Mouse (Mus musculus): ENCODE results near the gene Slc4a11. TPM values are rescaled to one million over a fixed set of nuclear protein-coding genes. Genes with fewer than 3 reads are reported as not detected.

The Slc4a11 gene
- polyA plus RNA-seq (2016; fragmentation: Nextera tagmentation; extraction: Ambion mirVana): 0.12 and 0.13 TPM in 2 replicates

GRCm38 (mm10) chr2:130697153-130697810 lies at the start of gene Slc4a11:
TSS of gene Slc4a11 (minus strand) at chr2:130697519.
- under 1% methylated on average over 64 of the region's 65 CpGs for WGBS
- H3K36me3 ChIP-seq: no peaks in the 10 kb centered on the region
- no peaks in the 10 kb centered on the region for H3K9me3 ChIP-seq (replicated peaks)
- peaks cover 16% of the 10 kb centered on the region for H3K4me1 ChIP-seq (replicated peaks)
- H3K4me3 ChIP-seq: peak within 1 kb of the TSS; percentile 63
- H3K27ac ChIP-seq (ENCODE audit: poor library complexity, severe bottlenecking): no peak within 1 kb of the TSS
- H3K27me3 ChIP-seq (replicated peaks): peaks cover 70% of the 10 kb centered on the region
- H3K9ac ChIP-seq: peak within 1 kb of the TSS; percentile 61
- peak; percentile 64 for ATAC-seq (ENCODE audit: insufficient number of reproducible peaks, low FRiP score)
- H3K4me2 ChIP-seq: peak within 1 kb of the TSS; percentile 99

- Histone ChIP-seq H3K4me3 (no peak overlapping the region), H3K27ac (ENCODE audit: poor library complexity, severe bottlenecking) (no peak overlapping the region), H3K9ac (no peak overlapping the region), H3K36me3 (peaks cover 98% of the 10 kb centered on the region), H3K9me3 (replicated peaks) (peaks cover 8% of the 10 kb centered on the region; the same call in 1 of the 2 replicates), H3K4me2 (no peak overlapping the region), H3K27me3 (replicated peaks) (no peaks in the 10 kb centered on the region), H3K4me1 (replicated peaks) (no peaks in the 10 kb centered on the region)
- ATAC-seq (ENCODE audit: insufficient number of reproducible peaks, low FRiP score): no peak
- 88% methylated on average over 1 of the region's 1 CpGs for WGBS
Measured at GRCm38 (mm10) chr2:130743576-130743975, 46.3 kb upstream of the Slc4a11 start.

DNA sequence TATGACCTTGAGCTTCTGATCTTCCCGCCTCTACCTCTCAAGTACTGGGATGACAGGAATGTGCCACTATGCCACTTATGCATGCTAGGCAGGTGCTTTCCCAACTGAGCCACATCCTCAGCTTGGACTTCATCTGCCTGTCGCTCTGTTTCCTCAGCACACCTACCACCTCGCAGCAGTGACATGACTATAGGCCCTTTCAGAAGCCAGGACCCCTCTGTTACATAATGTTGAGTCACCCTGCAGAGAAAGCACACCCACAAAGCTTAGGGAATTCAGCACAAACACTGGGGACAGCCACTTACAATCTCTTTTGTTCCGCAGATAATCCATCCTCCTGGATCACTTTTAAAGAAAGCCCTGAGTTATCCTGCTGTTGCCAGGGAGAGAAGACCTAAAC lies 42.8 kb upstream of the Slc4a11 start:
- H3K9ac ChIP-seq: no peak overlapping the region
- no peak overlapping the region for H3K4me3 ChIP-seq
- 58% methylated on average over 4 of the region's 4 CpGs for WGBS
- H3K27ac ChIP-seq (ENCODE audit: poor library complexity, severe bottlenecking): no peak overlapping the region
- no peaks in the 10 kb centered on the region for H3K4me1 ChIP-seq (replicated peaks)
- H3K4me2 ChIP-seq: no peak overlapping the region
- ATAC-seq (ENCODE audit: insufficient number of reproducible peaks, low FRiP score): no peak
- H3K36me3 ChIP-seq: peaks cover 97% of the 10 kb centered on the region
- H3K27me3 ChIP-seq (replicated peaks): no peaks in the 10 kb centered on the region
- H3K9me3 ChIP-seq (replicated peaks): peaks cover 4% of the 10 kb centered on the region; the same call in 1 of the 2 replicates

DNA sequence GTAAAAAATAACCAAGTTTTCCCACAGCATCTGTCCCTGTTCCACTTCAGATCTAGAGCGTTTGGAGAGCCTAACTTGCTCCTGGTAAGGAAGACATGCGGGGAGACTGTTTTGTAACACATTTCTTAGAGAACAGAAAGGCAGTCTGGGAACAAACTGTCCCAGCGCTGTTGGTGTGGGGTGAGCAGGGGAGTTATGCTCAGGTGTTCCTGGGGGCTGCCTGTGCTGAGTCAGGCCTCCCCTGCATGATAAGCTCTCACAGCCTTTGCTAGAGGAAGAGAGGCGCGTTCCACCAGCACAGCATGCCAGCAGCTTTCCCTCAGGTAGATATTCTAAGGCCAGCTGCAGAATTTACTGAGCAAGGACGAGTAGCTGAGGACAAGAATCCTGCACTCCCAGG lies 40.7 kb upstream of the Slc4a11 start:
- 76% methylated on average over 6 of the region's 6 CpGs for WGBS
- Histone ChIP-seq H3K4me3 (no peak overlapping the region), H3K4me1 (replicated peaks) (no peaks in the 10 kb centered on the region), H3K27ac (ENCODE audit: poor library complexity, severe bottlenecking) (no peak overlapping the region), H3K9me3 (replicated peaks) (no peaks in the 10 kb centered on the region), H3K4me2 (no peak overlapping the region), H3K9ac (no peak overlapping the region), H3K27me3 (replicated peaks) (no peaks in the 10 kb centered on the region), H3K36me3 (peaks cover 96% of the 10 kb centered on the region)
- no peak for ATAC-seq (ENCODE audit: insufficient number of reproducible peaks, low FRiP score)

DNA sequence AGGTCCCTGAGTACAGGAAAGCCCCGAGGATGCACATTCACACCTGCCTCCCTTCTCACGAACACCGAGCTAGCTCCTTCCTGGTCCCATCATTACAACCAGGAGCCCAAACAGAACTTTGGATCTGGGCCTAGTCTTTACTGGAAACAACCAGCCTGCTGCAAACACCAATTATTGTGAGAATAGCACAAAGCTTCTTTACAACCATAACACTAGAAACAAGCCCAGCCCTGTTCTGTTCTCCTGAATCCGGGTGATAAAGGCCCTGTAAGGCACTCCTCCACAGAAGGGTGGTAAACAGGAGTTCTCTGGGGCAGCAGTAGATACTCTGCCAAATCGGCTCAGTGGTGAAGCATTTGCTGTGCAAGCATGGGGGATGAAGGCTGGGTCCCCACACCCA lies 38.0 kb upstream of the Slc4a11 start:
- Histone ChIP-seq H3K9ac (no peak overlapping the region), H3K4me3 (no peak overlapping the region), H3K4me2 (no peak overlapping the region), H3K9me3 (replicated peaks) (no peaks in the 10 kb centered on the region), H3K27me3 (replicated peaks) (no peaks in the 10 kb centered on the region), H3K36me3 (peaks cover 96% of the 10 kb centered on the region), H3K4me1 (replicated peaks) (no peaks in the 10 kb centered on the region), H3K27ac (ENCODE audit: poor library complexity, severe bottlenecking) (no peak overlapping the region)
- 81% methylated on average over 5 of the region's 5 CpGs for WGBS
- no peak for ATAC-seq (ENCODE audit: insufficient number of reproducible peaks, low FRiP score)

DNA sequence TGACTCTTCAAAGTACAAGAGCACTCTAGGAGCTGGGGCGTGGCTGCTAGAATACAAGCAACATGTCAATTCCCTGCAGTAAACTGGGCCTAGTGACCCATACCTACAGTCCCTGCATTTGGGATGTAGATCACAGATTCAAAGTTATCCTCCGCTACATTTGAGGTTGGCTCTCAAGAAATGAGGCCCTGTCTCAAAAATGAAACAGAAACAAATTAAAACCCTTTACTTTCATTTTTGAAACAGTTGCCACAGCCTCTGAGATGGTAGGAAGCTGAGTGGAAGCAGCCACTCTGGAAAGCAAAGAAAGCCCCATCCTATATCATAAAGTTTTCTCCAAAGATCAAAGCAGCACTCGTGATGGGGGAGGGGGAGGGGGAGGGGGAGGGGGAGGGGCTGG lies 36.1 kb upstream of the Slc4a11 start:
- H3K4me3 ChIP-seq: no peak overlapping the region
- peaks cover 96% of the 10 kb centered on the region for H3K36me3 ChIP-seq
- H3K4me2 ChIP-seq: no peak overlapping the region
- no peaks in the 10 kb centered on the region for H3K27me3 ChIP-seq (replicated peaks)
- H3K4me1 ChIP-seq (replicated peaks): no peaks in the 10 kb centered on the region
- ATAC-seq (ENCODE audit: insufficient number of reproducible peaks, low FRiP score): no peak
- no peak overlapping the region for H3K9ac ChIP-seq
- H3K27ac ChIP-seq (ENCODE audit: poor library complexity, severe bottlenecking): no peak overlapping the region
- H3K9me3 ChIP-seq (replicated peaks): no peaks in the 10 kb centered on the region
- WGBS: 96% methylated on average over 2 of the region's 3 CpGs

GRCm38 (mm10) chr2:130731855-130732254 lies 34.5 kb upstream of the Slc4a11 start:
- no peak for ATAC-seq (ENCODE audit: insufficient number of reproducible peaks, low FRiP score)

GRCm38 (mm10) chr2:130730746-130731145 lies 33.4 kb upstream of the Slc4a11 start:
- no peaks in the 10 kb centered on the region for H3K27me3 ChIP-seq (replicated peaks)
- no peaks in the 10 kb centered on the region for H3K4me1 ChIP-seq (replicated peaks)
- no peak overlapping the region for H3K27ac ChIP-seq (ENCODE audit: poor library complexity, severe bottlenecking)
- ATAC-seq (ENCODE audit: insufficient number of reproducible peaks, low FRiP score): no peak
- WGBS: 82% methylated on average over 9 of the region's 9 CpGs
- H3K4me3 ChIP-seq: no peak overlapping the region
- H3K4me2 ChIP-seq: no peak overlapping the region
- peaks cover 98% of the 10 kb centered on the region for H3K36me3 ChIP-seq
- no peak overlapping the region for H3K9ac ChIP-seq
- no peaks in the 10 kb centered on the region for H3K9me3 ChIP-seq (replicated peaks)

More at GRCm38 (mm10) chr2:130731855-130732254, 34.5 kb upstream of the Slc4a11 start:
- H3K4me3 ChIP-seq: no peak overlapping the region
- no peak overlapping the region for H3K9ac ChIP-seq
- no peak overlapping the region for H3K27ac ChIP-seq (ENCODE audit: poor library complexity, severe bottlenecking)
- WGBS: 66% methylated on average over 5 of the region's 5 CpGs
- no peaks in the 10 kb centered on the region for H3K27me3 ChIP-seq (replicated peaks)
- no peak overlapping the region for H3K4me2 ChIP-seq
- peaks cover 97% of the 10 kb centered on the region for H3K36me3 ChIP-seq
- H3K4me1 ChIP-seq (replicated peaks): no peaks in the 10 kb centered on the region
- H3K9me3 ChIP-seq (replicated peaks): no peaks in the 10 kb centered on the region

DNA sequence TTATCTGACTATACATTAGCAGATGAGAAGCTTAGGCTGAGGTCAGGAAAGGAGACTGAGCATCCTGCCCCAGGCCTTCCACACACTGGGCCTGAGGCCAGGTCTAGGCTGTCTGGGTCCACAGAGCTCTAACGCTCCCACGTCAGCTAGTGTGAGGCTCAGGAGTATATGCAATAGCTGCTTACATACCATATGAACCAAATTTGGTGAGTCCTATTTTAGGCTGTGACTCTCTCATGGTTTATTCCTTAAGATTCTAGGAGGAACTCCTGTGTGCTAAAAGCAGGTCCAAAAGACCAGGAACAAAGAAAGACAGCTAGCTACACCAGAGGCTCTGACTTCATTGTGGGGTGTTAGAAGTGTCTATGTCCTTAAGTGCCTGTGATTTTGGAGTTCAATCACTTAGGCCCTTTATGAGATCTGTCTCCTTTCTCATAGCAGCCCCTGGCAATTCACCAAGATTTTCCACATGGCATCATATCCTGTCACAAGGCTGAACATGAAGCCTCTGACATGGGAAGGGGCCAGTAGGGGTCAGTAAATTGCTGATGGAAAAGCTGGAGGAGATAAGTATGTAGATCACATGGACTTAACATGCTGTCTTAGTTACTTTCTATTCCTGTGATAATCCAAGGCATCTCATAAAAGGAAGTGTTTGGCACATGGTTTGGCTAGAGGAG lies 31.7 kb upstream of the Slc4a11 start:
- no peak for ATAC-seq (ENCODE audit: insufficient number of reproducible peaks, low FRiP score)
- no peak overlapping the region for H3K9ac ChIP-seq
- H3K4me2 ChIP-seq: no peak overlapping the region
- H3K9me3 ChIP-seq (replicated peaks): no peaks in the 10 kb centered on the region
- WGBS: 89% methylated on average over 2 of the region's 2 CpGs
- H3K27ac ChIP-seq (ENCODE audit: poor library complexity, severe bottlenecking): no peak overlapping the region
- no peak overlapping the region for H3K4me3 ChIP-seq
- H3K4me1 ChIP-seq (replicated peaks): no peaks in the 10 kb centered on the region
- H3K36me3 ChIP-seq: peaks cover 98% of the 10 kb centered on the region
- no peaks in the 10 kb centered on the region for H3K27me3 ChIP-seq (replicated peaks)

GRCm38 (mm10) chr2:130727752-130728151 lies 30.4 kb upstream of the Slc4a11 start:
- Histone ChIP-seq H3K36me3 (peaks cover 98% of the 10 kb centered on the region), H3K4me1 (replicated peaks) (no peaks in the 10 kb centered on the region)
- 87% methylated on average over 1 of the region's 1 CpGs for WGBS

DNA sequence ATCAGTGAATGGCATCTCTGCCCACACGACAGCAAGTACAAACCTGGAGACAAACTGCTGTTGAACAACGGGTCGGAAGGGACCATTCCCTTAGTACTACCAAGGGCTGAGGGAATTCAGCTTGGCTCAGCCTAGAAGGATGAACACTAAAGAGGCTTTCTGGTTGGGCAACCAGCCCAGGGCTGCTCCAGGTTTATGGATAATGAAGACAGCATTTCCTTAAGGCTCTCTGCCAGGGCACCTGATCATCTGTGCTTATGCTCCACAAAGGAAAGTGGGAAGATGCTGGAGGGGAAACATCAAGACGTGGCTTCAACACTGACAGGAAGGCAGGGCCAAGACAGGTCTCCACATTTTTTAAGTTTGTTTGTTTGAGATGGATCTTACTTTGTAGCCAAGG lies 27.1 kb upstream of the Slc4a11 start:
- Histone ChIP-seq H3K4me2 (no peak overlapping the region), H3K4me3 (no peak overlapping the region), H3K4me1 (replicated peaks) (no peaks in the 10 kb centered on the region), H3K9me3 (replicated peaks) (no peaks in the 10 kb centered on the region), H3K36me3 (peaks cover 93% of the 10 kb centered on the region), H3K27me3 (replicated peaks) (no peaks in the 10 kb centered on the region), H3K9ac (no peak overlapping the region), H3K27ac (ENCODE audit: poor library complexity, severe bottlenecking) (no peak overlapping the region)
- no peak for ATAC-seq (ENCODE audit: insufficient number of reproducible peaks, low FRiP score)
- WGBS: 85% methylated on average over 4 of the region's 4 CpGs

More at GRCm38 (mm10) chr2:130727752-130728151, 30.4 kb upstream of the Slc4a11 start:
- H3K27me3 ChIP-seq (replicated peaks): no peaks in the 10 kb centered on the region
- H3K27ac ChIP-seq (ENCODE audit: poor library complexity, severe bottlenecking): no peak overlapping the region
- H3K4me3 ChIP-seq: no peak overlapping the region
- no peak for ATAC-seq (ENCODE audit: insufficient number of reproducible peaks, low FRiP score)
- H3K9me3 ChIP-seq (replicated peaks): no peaks in the 10 kb centered on the region
- no peak overlapping the region for H3K4me2 ChIP-seq
- no peak overlapping the region for H3K9ac ChIP-seq
